Mouse (Mus musculus) erythroblast, adult 5-6 weeks (primary cell): ENCODE results near the gene Iqschfp. TPM values are rescaled to one million over a fixed set of nuclear protein-coding genes. Genes with fewer than 3 reads are reported as not detected.

ENCODE experiments used
- ATAC-seq: replicated peaks from 2 replicates; pipeline ENCODE4 v1.8.0; 2016; ENCODE audit warnings: moderate number of reproducible peaks, mild to moderate bottlenecking, moderate TSS enrichment, inconsistent platforms; ENCODE audit not compliant: poor library complexity, low FRiP score, severe bottlenecking
- total RNA-seq, 2 experiments: library from RNA; stranded (forward) in 1 of 2; stranded (reverse) in 1 of 2; fragments of 150-400 nt in 1 of 2; fragments of 200-764, 138-1000 nt in 1 of 2; gene quantifications; 2 replicates each; pipeline versions ENCODE4 v1.2.3 to v1.2.4; 2015 to 2017; ENCODE audit warnings: low replicate concordance in 2 of 2

Iqschfp gene
- total RNA-seq, 2 experiments from 2014 or later = not detected

- ATAC-seq = no peak
These were observed 404.7 kb downstream of the Iqschfp start for GRCm38 (mm10) chr3:68296752-68297151.

GRCm38 (mm10) chr3:68305647-68306046, 413.6 kb downstream of the Iqschfp start:
- ATAC-seq = no peak

GRCm38 (mm10) chr3:68306726-68307125, 414.7 kb downstream of the Iqschfp start:
- ATAC-seq = no peak

GRCm38 (mm10) chr3:68325575-68325974, 433.5 kb downstream of the Iqschfp start:
- no peak for ATAC-seq

- no peak for ATAC-seq
These were observed 440.5 kb downstream of the Iqschfp start for GRCm38 (mm10) chr3:68332515-68332914.

- ATAC-seq = no peak
These were observed 443.5 kb downstream of the Iqschfp start for GRCm38 (mm10) chr3:68335501-68335900.

GRCm38 (mm10) chr3:68350624-68351023, 458.6 kb downstream of the Iqschfp start:
- ATAC-seq = no peak

GRCm38 (mm10) chr3:68351461-68351860, 459.4 kb downstream of the Iqschfp start:
- no peak for ATAC-seq

GRCm38 (mm10) chr3:68352961-68353360, 460.9 kb downstream of the Iqschfp start:
- ATAC-seq = no peak

GRCm38 (mm10) chr3:68353492-68353891, 461.5 kb downstream of the Iqschfp start:
- ATAC-seq = no peak

- no peak for ATAC-seq
These were observed 464.5 kb downstream of the Iqschfp start for GRCm38 (mm10) chr3:68356516-68356915.

- ATAC-seq = no peak
These were observed 476.0 kb downstream of the Iqschfp start for GRCm38 (mm10) chr3:68368029-68368428.

GRCm38 (mm10) chr3:68372925-68373324, 480.9 kb downstream of the Iqschfp start:
- no peak for ATAC-seq

- ATAC-seq = no peak
These were observed 483.1 kb downstream of the Iqschfp start for GRCm38 (mm10) chr3:68375100-68375508.

GRCm38 (mm10) chr3:68377452-68378198, 485.6 kb downstream of the Iqschfp start:
- no peak for ATAC-seq

GRCm38 (mm10) chr3:68378799-68379198, 486.8 kb downstream of the Iqschfp start:
- no peak for ATAC-seq

- no peak for ATAC-seq
These were observed 487.2 kb downstream of the Iqschfp start for GRCm38 (mm10) chr3:68379242-68379641.

GRCm38 (mm10) chr3:68383672-68384071, 491.6 kb downstream of the Iqschfp start:
- ATAC-seq = no peak

- ATAC-seq = no peak
These were observed 493.5 kb downstream of the Iqschfp start for GRCm38 (mm10) chr3:68385544-68385943.

GRCm38 (mm10) chr3:68388023-68388422, 496.0 kb downstream of the Iqschfp start:
- ATAC-seq = no peak

- ATAC-seq = no peak
These were observed 501.5 kb downstream of the Iqschfp start for GRCm38 (mm10) chr3:68393578-68393977.

GRCm38 (mm10) chr3:68398691-68399090, 506.7 kb downstream of the Iqschfp start:
- ATAC-seq = no peak
